Mouse (Mus musculus) fibroblast of lung, adult 2 months (primary cell): ENCODE measurements around the gene Car11.
"Not testable (repeated sequence)": the region's sequence is repeated elsewhere in the genome, so short reads cannot be mapped to it uniquely, and the experiment has no call there.

Experiments used
- DNase-seq: peaks from one replicate; pipeline ENCODE4 v3.0.0-alpha.2; 2011; ENCODE audit warnings: low read depth

The Car11 gene

GRCm38 (mm10) chr7:45699523-45700141 lies at the start of gene Car11:
TSS of gene Car11 (plus strand) at chr7:45699843.
- no peak for DNase-seq

GRCm38 (mm10) chr7:45650484-45650883 lies 49.2 kb upstream of the Car11 start:
- not testable (repeated sequence) for DNase-seq

- DNase-seq: no peak
Observed at GRCm38 (mm10) chr7:45654424-45655047, 45.1 kb upstream of the Car11 start.

- DNase-seq: no peak
Observed at GRCm38 (mm10) chr7:45660746-45661478, 38.7 kb upstream of the Car11 start.

- not testable (repeated sequence) for DNase-seq
Observed at GRCm38 (mm10) chr7:45661702-45662101, 37.9 kb upstream of the Car11 start.

GRCm38 (mm10) chr7:45665303-45666138 lies 34.1 kb upstream of the Car11 start:
- DNase-seq: no peak

GRCm38 (mm10) chr7:45666161-45666560 lies 33.5 kb upstream of the Car11 start, which contains the start of gene Fut2:
TSS of gene Fut2 (minus strand) at chr7:45666394.
- DNase-seq: no peak

DNA sequence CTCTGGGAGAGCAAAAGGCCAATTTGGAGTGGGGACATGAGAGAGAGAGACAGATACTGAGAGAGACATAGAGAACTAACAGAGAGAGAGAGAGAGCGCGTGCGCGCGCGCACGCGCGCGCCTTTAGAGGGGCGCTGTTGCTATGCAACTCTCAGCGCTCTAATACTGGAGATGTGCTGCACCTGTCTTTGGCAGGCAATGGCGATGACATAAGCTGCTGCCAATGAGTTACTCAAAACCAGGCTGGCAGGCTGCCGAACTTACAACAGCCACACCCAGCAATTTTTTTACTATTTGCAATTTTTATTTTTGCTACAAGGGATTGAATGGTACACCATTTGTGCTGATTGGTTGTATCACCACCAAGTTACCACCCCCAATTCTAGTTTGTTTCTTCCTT lies 31.9 kb upstream of the Car11 start:
- no peak for DNase-seq

GRCm38 (mm10) chr7:45668921-45669320 lies 30.7 kb upstream of the Car11 start:
- no peak for DNase-seq

- DNase-seq: no peak
Observed at GRCm38 (mm10) chr7:45677627-45678295, 21.9 kb upstream of the Car11 start.

GRCm38 (mm10) chr7:45678513-45678912 lies 21.1 kb upstream of the Car11 start:
- DNase-seq: no peak

DNA sequence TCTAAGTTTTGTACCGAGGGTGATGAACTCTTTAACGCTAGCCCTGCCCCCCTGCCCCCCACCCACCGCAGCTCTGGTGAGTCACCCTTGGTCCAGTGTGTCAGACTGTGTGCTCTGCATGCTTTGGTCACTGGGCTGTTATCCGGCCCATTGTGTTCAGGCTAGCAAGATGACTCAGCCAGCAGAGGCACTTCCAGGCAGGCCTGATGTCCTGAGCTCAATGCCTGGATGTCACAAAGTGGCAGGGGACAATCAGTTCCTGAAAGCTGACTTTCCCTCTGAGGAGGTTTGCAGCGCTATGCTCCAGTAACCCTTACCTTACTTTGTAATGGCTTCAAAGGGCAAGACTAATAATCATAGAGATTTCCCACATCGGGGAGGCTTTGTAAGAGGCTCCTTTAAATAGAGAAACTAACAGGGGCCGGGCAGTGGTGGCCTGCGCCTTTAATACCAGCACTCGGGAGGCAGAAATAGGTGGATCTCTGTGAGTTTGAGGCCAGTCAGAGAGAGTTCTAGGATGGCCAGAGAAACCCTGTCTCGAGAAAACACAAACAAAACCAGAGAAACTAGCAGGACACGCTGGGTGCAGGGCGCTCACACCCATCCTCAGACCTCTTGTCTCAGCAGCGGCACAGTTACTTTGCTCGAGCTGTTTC lies 19.5 kb upstream of the Car11 start:
- peak; percentile 57 for DNase-seq

- DNase-seq: no peak
Observed at GRCm38 (mm10) chr7:45681046-45681736, 18.5 kb upstream of the Car11 start.

DNA sequence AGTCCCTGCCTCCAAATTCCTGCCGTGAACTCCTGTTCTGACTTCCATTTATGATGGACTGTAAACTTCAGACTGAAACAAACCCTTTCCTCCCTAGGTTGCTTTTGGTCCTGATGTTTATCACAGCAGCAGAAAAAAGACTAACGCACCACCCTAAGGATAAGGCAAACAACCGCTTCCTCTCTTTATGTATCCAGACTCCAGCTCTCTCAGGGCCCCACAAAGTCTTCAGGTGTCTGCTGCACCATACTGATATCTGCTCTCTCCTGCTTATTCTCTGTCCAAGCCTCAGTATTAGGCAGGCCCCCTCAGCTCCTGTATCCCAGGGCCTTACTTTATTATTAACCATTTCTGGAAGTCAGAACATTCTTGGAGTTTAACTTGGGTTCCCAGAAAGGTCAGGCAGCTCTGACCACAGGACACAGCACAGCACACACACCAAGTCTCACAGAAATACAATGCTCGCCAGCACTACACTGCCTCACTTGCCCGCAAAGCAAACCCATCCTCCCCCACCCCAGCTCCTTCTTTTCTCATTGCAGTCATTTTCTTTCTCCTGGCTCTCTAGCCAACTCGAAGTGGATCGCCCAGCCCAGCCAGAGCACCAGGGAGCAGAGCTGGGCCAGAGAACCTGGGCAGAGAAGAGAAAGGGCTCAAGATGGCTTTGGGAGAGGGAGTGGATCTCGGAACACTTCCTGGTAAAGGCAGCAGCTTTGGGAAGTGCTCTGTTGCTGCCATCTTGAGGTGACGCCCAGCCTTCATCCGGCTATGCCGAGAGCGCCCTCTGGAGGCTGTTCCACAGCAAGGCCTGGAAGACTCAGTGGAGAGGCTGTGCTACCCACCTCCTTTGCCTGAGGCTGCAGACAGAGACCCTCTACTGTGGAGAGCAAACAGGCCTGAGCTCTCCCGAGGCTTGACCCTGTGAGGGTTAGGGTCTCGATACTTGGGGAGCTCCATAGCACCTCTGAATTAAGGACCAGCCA lies 17.2 kb upstream of the Car11 start:
- DNase-seq: no peak

- DNase-seq: no peak
Observed at GRCm38 (mm10) chr7:45683396-45684050, 16.1 kb upstream of the Car11 start, which contains the start of gene Ntn5. TSS of gene Ntn5 (plus strand) at chr7:45684022.

DNA sequence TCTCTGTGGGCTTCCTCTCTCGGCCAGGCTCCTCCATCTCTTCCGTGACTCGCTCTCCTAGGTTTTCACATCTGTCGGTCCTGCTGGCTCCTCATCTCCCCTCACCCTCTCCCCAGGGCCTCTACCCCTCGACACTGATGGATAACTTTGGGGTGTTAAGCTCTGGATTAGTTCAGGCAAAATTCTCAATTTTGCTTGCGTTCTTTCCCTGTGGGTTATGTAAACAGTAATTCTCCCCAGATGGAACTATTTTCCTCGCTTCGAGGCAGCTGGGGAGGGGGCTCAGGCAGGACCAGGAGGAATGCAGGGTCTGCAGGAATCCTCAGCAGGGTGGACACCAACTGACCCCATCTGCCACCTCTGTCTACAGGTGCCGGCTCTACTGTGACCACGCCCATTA lies 13.8 kb upstream of the Car11 start:
- no peak for DNase-seq

DNA sequence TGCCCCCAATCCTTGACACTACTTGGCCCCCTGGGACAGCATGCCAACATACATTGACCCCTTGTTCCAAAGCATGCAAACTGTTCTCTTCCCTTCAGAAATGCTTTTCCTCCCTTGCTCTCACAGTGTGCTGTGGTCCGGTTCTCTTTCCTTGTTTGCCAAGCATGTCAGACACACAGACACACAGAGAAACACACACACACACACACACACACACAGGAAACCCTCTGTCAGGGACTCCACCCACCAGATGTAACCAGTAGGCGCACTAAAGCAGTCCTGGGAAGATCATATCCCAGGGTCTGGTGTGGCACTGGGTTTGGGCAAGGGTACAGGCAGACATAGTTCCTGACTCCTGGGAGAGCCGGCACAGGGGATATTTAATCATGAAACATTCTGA lies 12.8 kb upstream of the Car11 start:
- no peak for DNase-seq

DNA sequence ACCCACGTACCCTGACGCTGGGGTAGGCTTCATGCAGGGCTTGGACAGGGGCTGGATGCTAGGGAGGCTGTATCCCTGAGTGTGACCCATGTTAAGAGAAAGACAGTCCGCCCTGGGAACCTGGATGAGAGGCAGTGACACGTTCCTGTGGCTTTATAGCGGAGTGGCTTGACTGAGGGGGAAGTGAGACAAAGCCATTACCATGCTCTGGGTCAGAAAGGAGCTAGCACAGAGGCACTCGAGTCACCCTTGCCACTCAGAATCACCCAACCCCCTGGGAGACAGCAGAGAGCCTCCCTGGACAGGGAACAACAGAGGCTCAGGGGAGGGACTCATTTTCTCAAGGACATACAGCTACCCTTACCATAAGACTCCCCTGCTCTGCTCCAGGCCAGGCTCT lies 10.5 kb upstream of the Car11 start:
- DNase-seq: no peak

DNA sequence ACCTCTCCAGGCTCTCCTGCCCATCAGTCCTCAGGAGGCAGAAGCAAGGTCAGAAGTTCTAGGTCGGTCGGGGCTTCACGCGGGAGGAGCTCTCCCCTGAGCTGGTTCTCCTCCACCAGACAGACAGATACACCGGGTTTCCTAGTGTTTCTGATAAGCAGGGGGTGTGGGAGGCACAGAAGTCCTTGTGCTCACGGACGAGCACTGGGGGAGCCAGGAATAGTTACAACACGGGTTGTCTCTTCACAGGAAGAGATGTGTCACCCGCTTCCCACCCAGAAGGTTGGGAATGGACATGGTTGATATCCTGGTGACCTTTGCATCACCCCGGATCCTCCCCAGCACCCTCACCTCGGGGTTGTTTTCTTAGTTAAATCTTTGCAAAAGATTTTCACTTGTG lies 9.8 kb upstream of the Car11 start:
- no peak for DNase-seq
